Mouse (Mus musculus) ES-E14 (cell line): Measurements from ENCODE around the gene Hsd17b3. TPM values are rescaled to one million over a fixed set of nuclear protein-coding genes. Genes with fewer than 3 reads are reported as not detected.

Experiments used
- DNase-seq: peaks from one replicate; pipeline ENCODE4 v3.0.0-alpha.2; 2013; ENCODE audit warnings: low read depth, low spot score
- H3K27ac ChIP-seq: 2 replicates; pipeline ENCODE4 v1.5.1; 2012; ENCODE audit warnings: low read depth, mild to moderate bottlenecking, low read length, moderate library complexity, mixed read lengths; ENCODE audit not compliant: poor library complexity, insufficient read depth, severe bottlenecking
- H3K36me3 ChIP-seq: 2 replicates; pipeline ENCODE4 v1.6.1; 2012; ENCODE audit warnings: mild to moderate bottlenecking, low read length, moderate library complexity, mixed read lengths; ENCODE audit not compliant: control insufficient read depth, poor library complexity, insufficient read depth, severe bottlenecking
- H3K4me1 ChIP-seq, 2 experiments: fragments of 150-350 bp in 1 of 2; sonication (generic) in 1 of 2; 2 replicates each; pipeline ENCODE4 v1.6.1; 2012; ENCODE audit warnings: low read length in 2 of 2, mild to moderate bottlenecking in 1 of 2, mixed read lengths in 1 of 2; ENCODE audit not compliant: control insufficient read depth in 2 of 2, insufficient read depth in 2 of 2, poor library complexity in 1 of 2
- H3K4me3 ChIP-seq, 2 experiments: fragments of 150-350 bp in 1 of 2; sonication (generic) in 1 of 2; 2 replicates each; pipeline ENCODE4 v1.5.1; 2012; ENCODE audit warnings: low read length in 2 of 2, low read depth in 1 of 2, mild to moderate bottlenecking in 1 of 2, mixed read lengths in 1 of 2; ENCODE audit not compliant: insufficient read depth in 1 of 2, poor library complexity in 1 of 2, severe bottlenecking in 1 of 2
- H3K9ac ChIP-seq: 2 replicates; pipeline ENCODE4 v1.6.1; 2012; ENCODE audit warnings: low read depth, mild to moderate bottlenecking, low read length, mixed read lengths; ENCODE audit not compliant: poor library complexity, insufficient read depth, severe bottlenecking
- H3K9me3 ChIP-seq: fragments of 150-350 bp; sonication (generic); 2 replicates; pipeline ENCODE4 v1.6.1; 2012; ENCODE audit warnings: low read depth, mild to moderate bottlenecking, low read length; ENCODE audit not compliant: control insufficient read depth, insufficient read depth
- CHD2 ChIP-seq: IDR thresholded peaks from 2 replicates; pipeline ENCODE4 v1.6.1; 2014; ENCODE audit warnings: mild to moderate bottlenecking, low read depth, low read length, inconsistent platforms
- HCFC1 ChIP-seq: IDR thresholded peaks from 2 replicates; pipeline ENCODE4 v1.6.1; 2012; ENCODE audit warnings: low read length, inconsistent platforms, borderline replicate concordance; ENCODE audit not compliant: insufficient read depth
- MAFK ChIP-seq: IDR thresholded peaks from 2 replicates; pipeline ENCODE4 v1.6.1; 2014; ENCODE audit warnings: mild to moderate bottlenecking, low read depth, low read length, inconsistent platforms; ENCODE audit not compliant: insufficient read depth
- ZC3H11A ChIP-seq: IDR thresholded peaks from 2 replicates; pipeline ENCODE4 v1.6.1; 2012; ENCODE audit warnings: low read depth, mild to moderate bottlenecking, inconsistent platforms, low read length, borderline replicate concordance
- ZNF384 ChIP-seq: IDR thresholded peaks from 2 replicates; pipeline ENCODE4 v1.6.1; 2012; ENCODE audit warnings: low read depth, low read length, inconsistent platforms
- in situ Hi-C, 2 experiments: fragments of 600-800 bp; cut with MboI; formaldehyde crosslinking; loops; one replicate each; pipeline ENCODE4 v1.15.1; 2025; ENCODE audit warnings: low sequenced_read_pairs in 2 of 2, inconsistent platforms in 1 of 2; ENCODE audit not compliant: unreplicated experiment in 2 of 2
- total RNA-seq: library from RNA; depleted of rRNA; stranded (reverse); fragments of 300-350 nt; gene quantifications from 2 replicates; pipeline ENCODE4 v1.2.3, GENCODE M21; 2012

Hsd17b3 gene
- total RNA-seq, 1 experiment, result 0.36 TPM

GRCm38 (mm10) chr13:64090278-64090677, 1.2 kb upstream of the Hsd17b3 start:
- Histone ChIP-seq H3K9ac (no peak overlapping the region), H3K4me3 (no peak overlapping the region), H3K36me3 (no peaks in the 10 kb centered on the region), H3K4me1 (no peaks in the 10 kb centered on the region), H3K27ac (no peak overlapping the region), H3K9me3 (no peaks in the 10 kb centered on the region)
- TF ChIP-seq ZC3H11A (no peak), CHD2 (no peak), MAFK (no peak), HCFC1 (no peak), ZNF384 (no peak)
- in situ Hi-C loops, result no loop called here
- DNase-seq, result no peak

- no peaks in the 10 kb centered on the region for H3K36me3 ChIP-seq
- no peak overlapping the region for H3K27ac ChIP-seq
- no peak for DNase-seq
- TF ChIP-seq MAFK (no peak), HCFC1 (no peak), ZC3H11A (no peak), ZNF384 (no peak), CHD2 (no peak)
- H3K4me3 ChIP-seq, result no peak overlapping the region
- H3K9ac ChIP-seq, result no peak overlapping the region
- no peaks in the 10 kb centered on the region for H3K9me3 ChIP-seq
- in situ Hi-C loops, result no loop called here
- H3K4me1 ChIP-seq, result no peaks in the 10 kb centered on the region
Observed at GRCm38 (mm10) chr13:64088057-64088456, 973 bp downstream of the Hsd17b3 start.

GRCm38 (mm10) chr13:64086036-64086435, 3.0 kb downstream of the Hsd17b3 start:
- in situ Hi-C loops, result no loop called here
- Histone ChIP-seq H3K9ac (no peak overlapping the region), H3K4me3 (no peak overlapping the region), H3K36me3 (no peaks in the 10 kb centered on the region), H3K9me3 (no peaks in the 10 kb centered on the region), H3K4me1 (peaks cover 3 to 6% of the 10 kb centered on the region in 2 experiments; a peak in 3 of 4 replicates), H3K27ac (no peak overlapping the region)
- TF ChIP-seq HCFC1, result no peak
- no peak for TF ChIP-seq ZNF384
- TF ChIP-seq MAFK, result no peak
- TF ChIP-seq ZC3H11A, result no peak
- TF ChIP-seq CHD2, result no peak
- no peak for DNase-seq

GRCm38 (mm10) chr13:64083331-64083730, 5.7 kb downstream of the Hsd17b3 start:
- H3K36me3 ChIP-seq, result no peaks in the 10 kb centered on the region
- no peak for TF ChIP-seq MAFK
- TF ChIP-seq ZC3H11A, result no peak
- TF ChIP-seq ZNF384, result no peak
- TF ChIP-seq CHD2, result no peak
- TF ChIP-seq HCFC1, result no peak
- no peak overlapping the region for H3K4me3 ChIP-seq
- H3K9ac ChIP-seq, result no peak overlapping the region
- no peak overlapping the region for H3K27ac ChIP-seq
- in situ Hi-C loops, result no loop called here
- peaks cover 4 to 14% of the 10 kb centered on the region in 2 experiments; a peak in 3 of 4 replicates for H3K4me1 ChIP-seq
- DNase-seq, result no peak
- H3K9me3 ChIP-seq, result no peaks in the 10 kb centered on the region

GRCm38 (mm10) chr13:64081012-64081919, 7.8 kb downstream of the Hsd17b3 start:
- TF ChIP-seq ZC3H11A (no peak), ZNF384 (no peak), CHD2 (no peak)
- Histone ChIP-seq H3K4me3 (no peak overlapping the region), H3K9ac (no peak overlapping the region; the same call in 1 of the 2 replicates), H3K4me1 (peaks cover 4 to 14% of the 10 kb centered on the region in 2 experiments; a peak in 3 of 4 replicates), H3K9me3 (no peaks in the 10 kb centered on the region), H3K36me3 (no peaks in the 10 kb centered on the region), H3K27ac (peak overlapping the region; percentile 2; the same call in 1 of the 2 replicates)
- in situ Hi-C loops, result no loop called here
- DNase-seq, result no peak
